Mouse (Mus musculus) bone marrow, adult 2 months (tissue): ENCODE measurements around the gene Acy3.

Experiments
- CTCF ChIP-seq: fragments of 200-500 bp; IDR thresholded peaks from 2 replicates; pipeline ENCODE4 v1.5.1; 2011; ENCODE audit warnings: low read length, control low read depth; ENCODE audit not compliant: control insufficient read depth, insufficient read depth
- POLR2A ChIP-seq: fragments of 200-500 bp; IDR thresholded peaks from 2 replicates; pipeline ENCODE4 v1.6.1; 2011; ENCODE audit warnings: low read depth, mild to moderate bottlenecking, control low read depth, low read length, borderline replicate concordance; ENCODE audit not compliant: control insufficient read depth

- TF ChIP-seq CTCF (no peak), POLR2A (no peak)
Observed at GRCm38 (mm10) chr19:4015635-4016034, 29.3 kb downstream of the Acy3 start.
